Mouse (Mus musculus) c-Kit-negative CD71-positive TER-119-positive erythroid progenitor cells, embryonic 14.5 days (primary cell): ENCODE measurements around the gene Copz2.

Source experiments
- DNase-seq: peaks from one replicate; pipeline ENCODE4 v3.0.0-alpha.2; 2013; ENCODE audit warnings: low read depth, low spot score

Copz2 gene

GRCm38 (mm10) chr11:96902639-96903635 lies 53.3 kb downstream of the Copz2 start:
- no peak for DNase-seq

- DNase-seq = no peak
Measured at GRCm38 (mm10) chr11:96906431-96907161, 56.9 kb downstream of the Copz2 start.

GRCm38 (mm10) chr11:96908594-96908993 lies 58.9 kb downstream of the Copz2 start:
- DNase-seq = no peak

DNA sequence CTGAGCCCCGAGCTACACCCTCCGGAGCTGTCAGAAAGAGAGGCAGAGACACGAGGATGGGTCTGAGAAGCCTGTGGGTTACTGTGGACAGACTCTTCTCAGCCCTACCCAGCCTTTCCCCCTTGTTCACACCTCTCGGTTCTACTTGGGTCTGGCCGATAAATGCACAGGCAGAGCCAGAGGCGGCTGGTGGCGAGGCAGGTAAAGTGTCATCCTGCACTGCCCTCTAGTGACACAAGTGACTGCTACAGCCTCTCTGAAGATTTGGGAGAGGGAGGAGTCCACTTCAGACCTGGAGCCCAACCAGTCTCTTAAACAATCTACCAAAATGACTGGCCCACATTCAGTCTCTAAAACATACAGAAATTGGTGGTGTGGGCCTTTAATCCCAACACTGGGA lies 60.3 kb downstream of the Copz2 start:
- no peak for DNase-seq
